Mouse (Mus musculus) gastrocnemius, adult 18-20 months (tissue): ENCODE measurements around the gene Utp6. TPM values are rescaled to one million over a fixed set of nuclear protein-coding genes. Genes with fewer than 3 reads are reported as not detected.
"Not testable (repeated sequence)": the region's sequence is repeated elsewhere in the genome, so short reads cannot be mapped to it uniquely, and the experiment has no call there.

Experiments
- DNase-seq: peaks from one replicate; pipeline ENCODE4 v3.0.0; 2021; ENCODE audit warnings: low spot score
- long read RNA-seq, 2 experiments: library from polyadenylated mRNA; stranded (forward); transcript quantifications; one replicate each; pipeline ENCODE4 v2.0.0; 2021
- total RNA-seq, 2 experiments: library from RNA; stranded (reverse); gene quantifications; 2 replicates each; pipeline ENCODE4 v1.2.3; 2021

Utp6 gene
- 10 to 100 TPM; 26.4 to 33.1 TPM for total RNA-seq
- long read RNA-seq, experiment 1, transcript Utp6-201 (19 exons, 3,877 nt): major isoform, 6 of 6 reads
- long read RNA-seq, experiment 1, partial matches to known transcripts: 0 of 6 reads
- long read RNA-seq, experiment 1, other reads (novel, unspliced or antisense): 0 of 6 reads
- long read RNA-seq, experiment 2, partial matches to known transcripts: 0 of 8 reads
- long read RNA-seq, experiment 2, other reads (novel, unspliced or antisense): 4 of 8 reads

GRCm38 (mm10) chr11:79962125-79962876 is at the start of gene Utp6:
Gene Utp6, minus strand, starts transcription at chr11:79962390.
- DNase-seq: peak; percentile 100

- no peak for DNase-seq
These were observed 32.2 kb upstream of the Utp6 start for GRCm38 (mm10) chr11:79994271-79994988.

- DNase-seq: no peak
These were observed 31.4 kb upstream of the Utp6 start for GRCm38 (mm10) chr11:79993356-79994270.

- DNase-seq: peak; percentile 93
These were observed 30.6 kb upstream of the Utp6 start, which contains the start of gene Suz12 for GRCm38 (mm10) chr11:79992592-79993355. Gene Suz12, plus strand, starts transcription at chr11:79993106.

GRCm38 (mm10) chr11:79992035-79992591 is 29.9 kb upstream of the Utp6 start:
- peak; percentile 3 for DNase-seq

GRCm38 (mm10) chr11:79991600-79991999 is 29.4 kb upstream of the Utp6 start:
- DNase-seq: no peak

- DNase-seq: no peak
These were observed 27.9 kb upstream of the Utp6 start for GRCm38 (mm10) chr11:79990120-79990519.

GRCm38 (mm10) chr11:79987896-79988295 is 25.7 kb upstream of the Utp6 start:
- DNase-seq: no peak

- DNase-seq: no peak
These were observed 24.7 kb upstream of the Utp6 start for GRCm38 (mm10) chr11:79986886-79987285.

- not testable (repeated sequence) for DNase-seq
These were observed 15.6 kb upstream of the Utp6 start for GRCm38 (mm10) chr11:79977747-79978146.

- DNase-seq: not testable (repeated sequence)
These were observed 14.9 kb upstream of the Utp6 start for GRCm38 (mm10) chr11:79977061-79977460.

GRCm38 (mm10) chr11:79976645-79977044 is 14.5 kb upstream of the Utp6 start:
- DNase-seq: not testable (repeated sequence)

- DNase-seq: no peak
These were observed 14.0 kb upstream of the Utp6 start for GRCm38 (mm10) chr11:79976222-79976621.

GRCm38 (mm10) chr11:79975377-79975776 is 13.2 kb upstream of the Utp6 start:
- no peak for DNase-seq

GRCm38 (mm10) chr11:79973626-79974476 is 11.7 kb upstream of the Utp6 start:
- no peak for DNase-seq

GRCm38 (mm10) chr11:79973133-79973532 is 10.9 kb upstream of the Utp6 start:
- DNase-seq: no peak

- DNase-seq: no peak
These were observed 5.6 kb upstream of the Utp6 start for GRCm38 (mm10) chr11:79967752-79968151.

- DNase-seq: peak; percentile 7
These were observed 3.7 kb upstream of the Utp6 start for GRCm38 (mm10) chr11:79965896-79966295.
